Mouse (Mus musculus): ENCODE data around the gene Glrp1. TPM values are rescaled to one million over a fixed set of nuclear protein-coding genes. Genes with fewer than 3 reads are reported as not detected.
A peak's percentile ranks its signal among the peaks of the same experiment; 100 is the strongest.

Glrp1 gene
- polyA plus RNA-seq, 1 experiment from 2014 or later: not detected

DNA sequence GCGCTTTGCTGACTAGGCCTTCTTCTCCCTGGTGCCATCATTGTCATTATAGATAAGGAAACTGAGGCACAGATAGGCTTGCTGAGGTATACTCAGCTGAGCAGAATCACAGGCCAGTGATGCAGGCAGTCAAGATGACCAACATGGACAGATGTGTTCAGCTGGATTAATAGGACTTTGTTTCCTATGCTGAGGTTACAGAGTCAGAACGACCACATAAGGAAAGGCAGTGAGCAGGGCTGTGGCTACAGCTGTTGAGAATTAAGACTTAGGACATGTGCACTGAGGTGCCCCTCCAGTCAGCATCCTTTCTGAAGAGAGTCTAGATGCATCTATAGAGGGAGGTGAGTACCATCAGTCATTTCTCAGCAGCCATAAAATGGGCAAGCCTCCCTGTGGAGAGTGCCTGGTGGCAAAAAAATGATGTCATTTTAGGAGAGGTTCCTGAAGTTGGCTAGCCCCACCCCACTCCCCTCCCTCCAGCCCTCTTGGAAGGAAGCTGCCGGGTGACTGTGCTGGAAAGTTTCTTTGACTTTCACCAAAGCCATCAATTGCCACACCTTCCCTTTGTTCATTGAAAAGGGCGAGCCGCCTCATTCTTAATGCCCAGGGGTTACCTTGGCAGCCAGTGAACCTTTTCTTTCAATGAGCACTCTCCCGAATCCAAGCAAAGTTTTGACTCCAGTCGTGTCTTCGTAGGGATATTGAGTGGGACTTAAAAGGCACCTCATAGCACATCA, 43.4 kb downstream of the Glrp1 start:
- H3K4me2 ChIP-seq (replicated peaks; ENCODE audit: low read depth): no peak overlapping the region
- DNase-seq (ENCODE audit: low spot score): peak; percentile 59

DNA sequence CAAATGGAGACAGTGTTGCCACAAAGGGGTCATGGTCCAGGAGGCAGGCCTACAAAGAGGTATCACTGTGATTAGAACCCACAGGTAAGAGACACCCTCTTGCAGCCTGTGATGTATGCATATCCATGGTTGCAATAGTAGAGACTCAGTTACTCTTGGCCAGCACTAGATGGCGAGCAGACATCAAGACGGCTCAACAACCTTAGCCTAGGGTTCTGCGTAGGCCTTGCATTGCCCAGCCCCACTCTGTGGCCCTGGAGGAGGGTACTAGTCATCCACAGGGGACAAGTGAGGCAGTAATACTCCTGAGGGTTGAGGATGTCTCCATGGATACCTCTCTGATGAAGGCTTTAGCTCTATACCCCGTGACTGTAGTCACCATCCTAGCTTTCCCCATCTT, 44.1 kb downstream of the Glrp1 start:
- Histone ChIP-seq H3K9ac (ENCODE audit: low read length) (no peak overlapping the region), H3K27ac (replicated peaks) (no peak overlapping the region), H3K4me3 (ENCODE audit: low read depth, low read length) (no peak overlapping the region), H3K9me3 (ENCODE audit: control insufficient read depth, low read length) (no peaks in the 10 kb centered on the region), H3K4me1 (replicated peaks; ENCODE audit: control insufficient read depth, insufficient read depth) (0 out of 2 replicates have a peak, but pooled peaks cover 2% of the 10 kb centered on the region), H3K27me3 (ENCODE audit: control insufficient read depth, insufficient read depth, low read length) (no peaks in the 10 kb centered on the region), H3K36me3 (ENCODE audit: control insufficient read depth, insufficient read depth, low read length) (no peaks in the 10 kb centered on the region), H3K4me2 (replicated peaks; ENCODE audit: low read depth) (no peak overlapping the region)
- TF ChIP-seq CTCF (IDR thresholded peaks at IDR 0.05; ENCODE audit: low read depth) (peak; percentile 78), EP300 (optimal IDR thresholded peaks at IDR 0.05) (no peak)
- 70% methylated on average over 4 of the region's 4 CpGs for WGBS
- ATAC-seq (ENCODE audit: low FRiP score, low TSS enrichment): peak; percentile 19; the same call in 1 of the 2 replicates
- DNase-seq (ENCODE audit: low spot score): no peak

More for the DNA sequence above, 43.4 kb downstream of the Glrp1 start:
- Histone ChIP-seq H3K9me3 (ENCODE audit: control insufficient read depth, low read length) (no peaks in the 10 kb centered on the region), H3K9ac (ENCODE audit: low read length) (no peak overlapping the region), H3K4me1 (replicated peaks; ENCODE audit: control insufficient read depth, insufficient read depth) (0 out of 2 replicates have a peak, but pooled peaks cover 2% of the 10 kb centered on the region), H3K27ac (replicated peaks) (no peak overlapping the region), H3K4me3 (ENCODE audit: low read depth, low read length) (no peak overlapping the region), H3K27me3 (ENCODE audit: control insufficient read depth, insufficient read depth, low read length) (no peaks in the 10 kb centered on the region), H3K36me3 (ENCODE audit: control insufficient read depth, insufficient read depth, low read length) (no peaks in the 10 kb centered on the region)
- no peak for ATAC-seq (ENCODE audit: low FRiP score, low TSS enrichment)
- TF ChIP-seq EP300 (optimal IDR thresholded peaks at IDR 0.05) (no peak), CTCF (IDR thresholded peaks at IDR 0.05; ENCODE audit: low read depth) (no peak)
- WGBS: 55% methylated on average over 8 of the region's 8 CpGs

DNA sequence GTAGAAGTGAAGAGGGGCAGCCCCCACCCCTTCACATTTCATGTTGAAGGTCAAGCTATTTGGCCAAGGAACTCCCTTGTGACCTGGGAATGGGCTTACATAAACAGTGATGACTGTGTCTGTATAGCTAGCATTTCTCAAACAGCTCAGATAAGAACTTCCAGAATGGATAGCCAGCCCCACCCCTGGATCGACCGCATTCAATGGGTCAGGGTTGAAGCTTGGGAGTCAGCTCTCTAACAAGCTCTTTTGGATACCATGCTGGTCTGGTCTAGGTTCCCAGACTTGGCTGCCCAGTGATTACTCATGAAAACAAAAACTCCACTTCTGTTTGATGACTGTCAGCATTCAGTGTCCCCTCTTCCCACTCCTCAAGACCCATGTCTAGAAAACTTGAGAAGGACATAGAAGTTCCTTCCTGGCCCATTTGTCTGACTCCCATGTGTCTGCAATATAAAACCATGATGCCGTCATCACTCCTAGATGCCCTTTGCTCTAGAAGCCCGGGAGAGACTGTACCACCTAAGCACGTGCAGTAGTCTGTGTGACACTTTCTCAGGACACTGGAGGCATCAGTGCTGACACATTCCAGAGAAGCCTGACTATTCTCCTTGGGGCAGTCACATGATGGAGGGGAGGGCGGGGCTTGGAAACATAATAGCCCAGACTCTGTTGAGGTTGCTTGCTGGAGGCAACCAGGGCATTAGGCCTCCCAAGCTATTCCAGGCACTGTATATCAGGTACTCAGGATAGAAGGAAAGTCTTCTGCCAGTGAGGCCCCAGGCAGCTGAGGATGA, 45.6 kb downstream of the Glrp1 start:
- no peak for TF ChIP-seq CTCF (IDR thresholded peaks at IDR 0.05; ENCODE audit: low read depth)
- TF ChIP-seq EP300 (optimal IDR thresholded peaks at IDR 0.05): no peak
- H3K27me3 ChIP-seq (ENCODE audit: control insufficient read depth, insufficient read depth, low read length): no peaks in the 10 kb centered on the region
- no peaks in the 10 kb centered on the region for H3K36me3 ChIP-seq (ENCODE audit: control insufficient read depth, insufficient read depth, low read length)
- H3K27ac ChIP-seq (replicated peaks): no peak overlapping the region
- DNase-seq (ENCODE audit: low spot score) (peak; percentile 64), ATAC-seq (ENCODE audit: low FRiP score, low TSS enrichment) (peak; percentile 58)
- 0 out of 2 replicates have a peak, but pooled peaks cover 2% of the 10 kb centered on the region for H3K4me1 ChIP-seq (replicated peaks; ENCODE audit: control insufficient read depth, insufficient read depth)
- H3K4me2 ChIP-seq (replicated peaks; ENCODE audit: low read depth): no peak overlapping the region
- H3K9me3 ChIP-seq (ENCODE audit: control insufficient read depth, low read length): no peaks in the 10 kb centered on the region
- H3K9ac ChIP-seq (ENCODE audit: low read length): no peak overlapping the region
- no peak overlapping the region for H3K4me3 ChIP-seq (ENCODE audit: low read depth, low read length)
- WGBS: 58% methylated on average over 6 of the region's 6 CpGs

DNA sequence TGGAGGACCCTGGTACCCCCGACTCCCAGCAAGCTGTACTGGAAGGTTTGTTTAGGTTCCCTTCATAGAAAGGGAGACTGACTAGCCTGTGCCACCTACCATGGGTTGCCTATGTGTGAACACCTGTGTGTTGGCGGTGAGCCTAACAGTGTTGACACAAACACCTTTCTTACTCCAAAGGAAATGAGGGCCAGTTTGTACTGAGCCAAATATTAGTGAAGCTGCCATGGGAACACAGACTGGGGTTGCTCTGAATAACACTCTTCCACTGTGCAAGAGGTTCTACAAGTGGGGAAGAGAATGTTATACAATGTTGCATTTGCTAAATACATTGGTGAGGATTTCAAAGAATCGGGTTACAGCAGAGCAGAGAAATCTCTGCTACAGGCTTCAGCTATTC, 46.6 kb downstream of the Glrp1 start:
- no peaks in the 10 kb centered on the region for H3K36me3 ChIP-seq (ENCODE audit: control insufficient read depth, insufficient read depth, low read length)
- 0 out of 2 replicates have a peak, but pooled peaks cover 2% of the 10 kb centered on the region for H3K4me1 ChIP-seq (replicated peaks; ENCODE audit: control insufficient read depth, insufficient read depth)
- no peak overlapping the region for H3K9ac ChIP-seq (ENCODE audit: low read length)
- no peaks in the 10 kb centered on the region for H3K27me3 ChIP-seq (ENCODE audit: control insufficient read depth, insufficient read depth, low read length)
- peak; percentile 43; the same call in 1 of the 2 replicates for ATAC-seq (ENCODE audit: low FRiP score, low TSS enrichment)
- no peaks in the 10 kb centered on the region for H3K9me3 ChIP-seq (ENCODE audit: control insufficient read depth, low read length)
- no peak overlapping the region for H3K4me3 ChIP-seq (ENCODE audit: low read depth, low read length)
- TF ChIP-seq CTCF (IDR thresholded peaks at IDR 0.05; ENCODE audit: low read depth) (no peak), EP300 (optimal IDR thresholded peaks at IDR 0.05) (no peak)
- peak overlapping the region; percentile 53 for H3K27ac ChIP-seq (replicated peaks)
- no peak overlapping the region for H3K4me2 ChIP-seq (replicated peaks; ENCODE audit: low read depth)
- WGBS: 65% methylated on average over 3 of the region's 3 CpGs
- DNase-seq (ENCODE audit: low spot score): peak; percentile 64

DNA sequence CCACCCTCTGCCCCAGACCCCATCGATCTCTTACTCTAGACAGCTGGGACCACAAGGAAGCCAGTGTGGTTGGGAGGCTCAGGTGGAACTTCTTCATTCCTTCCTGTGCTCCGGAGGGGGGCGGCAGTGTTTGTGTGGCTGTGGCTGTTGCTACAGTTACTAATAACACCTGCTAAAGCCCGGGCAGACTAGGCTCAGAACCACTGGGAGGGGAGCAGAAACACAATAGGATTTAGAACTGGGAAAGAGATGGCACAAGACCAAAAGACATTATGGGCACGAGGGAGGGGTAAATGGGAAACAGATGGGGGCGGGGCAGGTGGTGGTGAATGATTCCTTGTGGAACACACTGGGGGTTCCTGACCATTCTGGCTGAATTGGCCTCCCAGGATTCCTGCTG, 47.4 kb downstream of the Glrp1 start:
- H3K27ac ChIP-seq (replicated peaks): peak overlapping the region; percentile 53
- TF ChIP-seq CTCF (IDR thresholded peaks at IDR 0.05; ENCODE audit: low read depth) (0 out of 2 replicates have a peak, but pooled peaks have one; percentile 13), EP300 (optimal IDR thresholded peaks at IDR 0.05) (no peak)
- no peak overlapping the region for H3K4me2 ChIP-seq (replicated peaks; ENCODE audit: low read depth)
- WGBS: 31% methylated on average over 6 of the region's 6 CpGs
- H3K27me3 ChIP-seq (ENCODE audit: control insufficient read depth, insufficient read depth, low read length): no peaks in the 10 kb centered on the region
- ATAC-seq (ENCODE audit: low FRiP score, low TSS enrichment) (no peak), DNase-seq (ENCODE audit: low spot score) (peak; percentile 53)
- no peaks in the 10 kb centered on the region for H3K9me3 ChIP-seq (ENCODE audit: control insufficient read depth, low read length)
- H3K4me1 ChIP-seq (replicated peaks; ENCODE audit: control insufficient read depth, insufficient read depth): 0 out of 2 replicates have a peak, but pooled peaks cover 2% of the 10 kb centered on the region
- H3K36me3 ChIP-seq (ENCODE audit: control insufficient read depth, insufficient read depth, low read length): no peaks in the 10 kb centered on the region
- H3K9ac ChIP-seq (ENCODE audit: low read length): no peak overlapping the region
- no peak overlapping the region for H3K4me3 ChIP-seq (ENCODE audit: low read depth, low read length)
